ENCODE assay signal across 22 mouse cellular contexts in the genomic region with DNA sequence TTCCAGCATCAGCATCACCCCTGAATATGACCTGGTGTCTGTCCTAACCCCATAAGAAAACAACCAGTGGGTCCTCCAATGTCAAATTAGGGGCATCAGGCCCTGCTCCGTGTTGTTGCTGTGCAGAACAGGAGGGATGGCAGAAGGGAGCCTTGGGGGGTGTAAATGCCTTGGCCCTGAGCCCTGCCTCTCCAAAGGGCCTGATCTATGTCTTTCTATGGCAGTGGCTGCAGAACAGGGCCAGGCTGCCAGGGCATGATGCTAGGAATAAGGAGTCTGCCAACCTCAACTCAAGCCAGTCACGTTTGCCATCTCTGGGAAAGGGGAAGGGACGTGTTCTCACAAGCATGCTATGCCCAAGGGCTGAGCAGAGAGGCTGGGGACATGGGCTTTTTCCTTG.
DNase-seq lines count a peak whose midpoint lies in the region; ATAC-seq and TF ChIP-seq lines count a peak whose summit lies in the region.
"Had no signal": no experiment of that assay in that cellular context is flagged by ENCODE, and none has a peak within 500 bp of the region (broad histone marks: within the 10 kb centered on the region; RNA-seq: fewer than 3 reads in every experiment).

No protein-coding gene starts in this region.

- no peak overlapping the region for H3K9ac ChIP-seq in forebrain, embryonic 16.5 days (replicated peaks; ENCODE audit: low read depth, low read length)
- H3K9ac ChIP-seq in forebrain, embryonic 15.5 days (replicated peaks) = no peak overlapping the region
- H3K9ac ChIP-seq in midbrain, postnatal 0 days (replicated peaks; ENCODE audit: low read length, poor library complexity, severe bottlenecking) = no peak overlapping the region
- no peak overlapping the region for H3K9ac ChIP-seq in midbrain, embryonic 11.5 days (ENCODE audit: low read length)
- H3K9ac ChIP-seq in liver, embryonic 12.5 days = no peak overlapping the region
- H3K9ac ChIP-seq: hindbrain, embryonic 13.5 days; intestine, embryonic 15.5 days; limb, embryonic 15.5 days; liver, embryonic 15.5 days; lung, embryonic 15.5 days; midbrain, embryonic 15.5 days had no signal

- WGBS in forebrain, embryonic 16.5 days = 41% methylated on average over 3 of the region's 3 CpGs
- 57% methylated on average over 3 of the region's 3 CpGs for WGBS in forebrain, embryonic 15.5 days
- WGBS in midbrain, postnatal 0 days = 52% methylated on average over 3 of the region's 3 CpGs
- 86% methylated on average over 3 of the region's 3 CpGs for WGBS in midbrain, embryonic 11.5 days
- WGBS in liver, embryonic 12.5 days (ENCODE audit: insufficient replicate concordance) = 46% methylated on average over 3 of the region's 3 CpGs

- no peak for TF ChIP-seq CTCF in midbrain, postnatal 0 days (IDR thresholded peaks at IDR 0.05)

- peak; percentile 75 for ATAC-seq in forebrain, embryonic 16.5 days
- ATAC-seq in forebrain, embryonic 15.5 days (replicated peaks) = no peak; the same call in 1 of the 2 replicates
- no peak for ATAC-seq in midbrain, postnatal 0 days (ENCODE audit: low FRiP score)
- ATAC-seq in midbrain, embryonic 11.5 days (ENCODE audit: low FRiP score) = no peak
- no peak for ATAC-seq in granulocyte monocyte progenitor cell, adult 5-6 weeks (replicated peaks; ENCODE audit: poor library complexity, severe bottlenecking)
- no peak for ATAC-seq in liver, embryonic 12.5 days
- ATAC-seq: CD4-positive, CD25-positive, alpha-beta regulatory T cell, adult 4 months; intestine, embryonic 15.5 days; midbrain, embryonic 15.5 days had no signal

- H3K9me3 ChIP-seq in forebrain, embryonic 16.5 days (ENCODE audit: control insufficient read depth, low read length) = no peaks in the 10 kb centered on the region
- no peaks in the 10 kb centered on the region for H3K9me3 ChIP-seq in forebrain, embryonic 15.5 days
- H3K9me3 ChIP-seq in midbrain, postnatal 0 days (ENCODE audit: low read length) = no peaks in the 10 kb centered on the region
- H3K9me3 ChIP-seq in midbrain, embryonic 11.5 days (ENCODE audit: control insufficient read depth, low read length) = no peaks in the 10 kb centered on the region
- H3K9me3 ChIP-seq in liver, embryonic 12.5 days (replicated peaks) = no peaks in the 10 kb centered on the region
- H3K9me3 ChIP-seq: forebrain, embryonic 10.5 days; hindbrain, embryonic 13.5 days; intestine, embryonic 15.5 days; limb, embryonic 15.5 days; liver, embryonic 15.5 days; lung, embryonic 15.5 days; midbrain, embryonic 15.5 days had no signal

- no peaks in the 10 kb centered on the region for H3K27me3 ChIP-seq in forebrain, embryonic 16.5 days (replicated peaks; ENCODE audit: control insufficient read depth, insufficient read depth, low read length)
- H3K27me3 ChIP-seq in forebrain, embryonic 15.5 days = no peaks in the 10 kb centered on the region
- no peaks in the 10 kb centered on the region for H3K27me3 ChIP-seq in midbrain, postnatal 0 days (ENCODE audit: insufficient read depth, low read length)
- H3K27me3 ChIP-seq in midbrain, embryonic 11.5 days (ENCODE audit: control insufficient read depth, insufficient read depth, low read length) = no peaks in the 10 kb centered on the region
- H3K27me3 ChIP-seq in liver, embryonic 12.5 days (replicated peaks) = no peaks in the 10 kb centered on the region
- H3K27me3 ChIP-seq: hindbrain, embryonic 13.5 days; intestine, embryonic 15.5 days; limb, embryonic 15.5 days; liver, embryonic 15.5 days; lung, embryonic 15.5 days; midbrain, embryonic 15.5 days had no signal

- H3K4me3 ChIP-seq in forebrain, embryonic 16.5 days (replicated peaks; ENCODE audit: low read length) = no peak overlapping the region
- H3K4me3 ChIP-seq in forebrain, embryonic 15.5 days = no peak overlapping the region
- no peak overlapping the region for H3K4me3 ChIP-seq in midbrain, postnatal 0 days (ENCODE audit: low read depth, low read length)
- no peak overlapping the region for H3K4me3 ChIP-seq in midbrain, embryonic 11.5 days (ENCODE audit: low read depth, low read length)
- no peak overlapping the region for H3K4me3 ChIP-seq in liver, embryonic 12.5 days
- H3K4me3 ChIP-seq: forebrain, embryonic 10.5 days; hindbrain, embryonic 13.5 days; intestine, embryonic 15.5 days; limb, embryonic 15.5 days; liver, embryonic 15.5 days; lung, embryonic 15.5 days; midbrain, embryonic 15.5 days; myocyte had no signal

- no peaks in the 10 kb centered on the region for H3K36me3 ChIP-seq in forebrain, embryonic 16.5 days (ENCODE audit: control insufficient read depth, insufficient read depth)
- H3K36me3 ChIP-seq in forebrain, embryonic 15.5 days = no peaks in the 10 kb centered on the region
- H3K36me3 ChIP-seq in midbrain, postnatal 0 days (ENCODE audit: insufficient read depth, low read length) = no peaks in the 10 kb centered on the region
- no peaks in the 10 kb centered on the region for H3K36me3 ChIP-seq in midbrain, embryonic 11.5 days (ENCODE audit: control insufficient read depth, insufficient read depth, low read length)
- no peaks in the 10 kb centered on the region for H3K36me3 ChIP-seq in liver, embryonic 12.5 days
- H3K36me3 ChIP-seq: forebrain, embryonic 10.5 days; hindbrain, embryonic 13.5 days; intestine, embryonic 15.5 days; limb, embryonic 15.5 days; liver, embryonic 15.5 days; lung, embryonic 15.5 days; midbrain, embryonic 15.5 days had no signal

- no peak overlapping the region for H3K27ac ChIP-seq in forebrain, embryonic 16.5 days (ENCODE audit: low read length)
- H3K27ac ChIP-seq in forebrain, embryonic 15.5 days (replicated peaks) = no peak overlapping the region
- H3K27ac ChIP-seq in midbrain, postnatal 0 days (ENCODE audit: low read depth, low read length) = no peak overlapping the region
- no peak overlapping the region for H3K27ac ChIP-seq in midbrain, embryonic 11.5 days (ENCODE audit: low read depth, low read length)
- no peak overlapping the region for H3K27ac ChIP-seq in liver, embryonic 12.5 days
- H3K27ac ChIP-seq: forebrain, embryonic 10.5 days; hindbrain, embryonic 13.5 days; intestine, embryonic 15.5 days; limb, embryonic 15.5 days; liver, embryonic 15.5 days; lung, embryonic 15.5 days; midbrain, embryonic 15.5 days had no signal

- no peak overlapping the region for H3K4me2 ChIP-seq in forebrain, embryonic 16.5 days (ENCODE audit: low read length)
- no peak overlapping the region for H3K4me2 ChIP-seq in forebrain, embryonic 15.5 days (replicated peaks)
- no peak overlapping the region for H3K4me2 ChIP-seq in midbrain, postnatal 0 days (ENCODE audit: low read depth, low read length, poor library complexity, severe bottlenecking)
- no peak overlapping the region for H3K4me2 ChIP-seq in midbrain, embryonic 11.5 days
- no peak overlapping the region for H3K4me2 ChIP-seq in liver, embryonic 12.5 days
- H3K4me2 ChIP-seq: hindbrain, embryonic 13.5 days; intestine, embryonic 15.5 days; limb, embryonic 15.5 days; liver, embryonic 15.5 days; lung, embryonic 15.5 days; midbrain, embryonic 15.5 days had no signal

- DNase-seq in midbrain, postnatal 0 days (ENCODE audit: low spot score) = peak; percentile 85
- no peak for DNase-seq in midbrain, embryonic 11.5 days (ENCODE audit: low spot score, missing footprints)
- peak; percentile 98 for DNase-seq in cerebellum, adult 9-10 months
- no peak for DNase-seq in urinary bladder, postnatal 25 days (ENCODE audit: low spot score)
- DNase-seq: gastrocnemius, postnatal 10 days; heart, adult 18-20 months; kidney, adult 8-10 months; kidney, postnatal 14 days; lung, postnatal 36 days had no signal

- H3K4me1 ChIP-seq in forebrain, embryonic 16.5 days (replicated peaks; ENCODE audit: control insufficient read depth, insufficient read depth, low read length) = no peaks in the 10 kb centered on the region
- 0 out of 2 replicates have a peak, but pooled peaks cover 4% of the 10 kb centered on the region for H3K4me1 ChIP-seq in forebrain, embryonic 15.5 days
- H3K4me1 ChIP-seq in midbrain, postnatal 0 days (ENCODE audit: insufficient read depth, low read length) = no peaks in the 10 kb centered on the region
- H3K4me1 ChIP-seq in midbrain, embryonic 11.5 days (ENCODE audit: control insufficient read depth, insufficient read depth, low read length) = no peaks in the 10 kb centered on the region
- H3K4me1 ChIP-seq in liver, embryonic 12.5 days = no peaks in the 10 kb centered on the region
- H3K4me1 ChIP-seq: forebrain, embryonic 10.5 days; hindbrain, embryonic 13.5 days; intestine, embryonic 15.5 days; limb, embryonic 15.5 days; liver, embryonic 15.5 days; lung, embryonic 15.5 days; midbrain, embryonic 15.5 days had no signal

Comparison
In these comparisons a context has a peak if more than half of its experiments do, and no peak if none do; other contexts are left out.
1. DNase-seq: peak in midbrain, postnatal 0 days (single experiment) and cerebellum, adult 9-10 months (single experiment); none in midbrain, embryonic 11.5 days (single experiment) and urinary bladder, postnatal 25 days (single experiment).